Comparison of ENCODE assay signal across 16 mouse cellular contexts in the genomic region with DNA sequence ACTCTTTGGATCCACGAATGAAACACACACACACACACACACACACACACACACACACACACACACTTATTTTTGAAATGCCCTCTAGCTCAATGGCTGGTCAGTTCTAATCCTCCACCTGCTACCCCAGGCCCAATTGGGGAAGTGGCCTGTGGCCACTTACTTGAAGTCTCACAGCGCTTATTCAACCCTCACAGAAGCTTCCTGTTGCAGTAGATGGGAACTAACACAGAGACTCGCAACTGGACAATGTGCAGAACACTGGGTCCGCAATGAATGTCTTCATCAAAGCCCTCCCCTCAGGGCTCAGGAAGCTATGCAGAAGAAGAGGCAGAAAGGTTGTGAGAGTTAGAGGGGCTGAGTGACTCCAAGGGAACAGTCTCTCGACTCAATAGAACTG.
"Had no signal": no experiment of that assay in that cellular context is flagged by ENCODE, and none has a peak within 500 bp of the region (broad histone marks: within the 10 kb centered on the region; RNA-seq: fewer than 3 reads in every experiment).

No protein-coding gene starts in this region.

- ATAC-seq: midbrain, embryonic 15.5 days had no signal

- H3K4me1 ChIP-seq: neural tube, embryonic 13.5 days had no signal

- H3K36me3 ChIP-seq: limb, embryonic 15.5 days; midbrain, embryonic 15.5 days; neural tube, embryonic 13.5 days had no signal

- H3K4me3 ChIP-seq: layer of hippocampus, adult 2 months; limb, embryonic 15.5 days; megakaryocyte, embryonic 14.5 days; midbrain, embryonic 15.5 days; neural tube, embryonic 13.5 days had no signal

- H3K27me3 ChIP-seq: limb, embryonic 15.5 days; midbrain, embryonic 15.5 days; neural tube, embryonic 13.5 days had no signal

- H3K4me2 ChIP-seq: limb, embryonic 15.5 days; midbrain, embryonic 11.5 days; midbrain, embryonic 15.5 days; neural tube, embryonic 13.5 days had no signal

- DNase-seq: kidney, adult 11 months; kidney, adult 9 months; kidney, postnatal 10 days; kidney, postnatal 4 days; lung, adult 18-20 months; retina, postnatal 1 day; right cerebral cortex, postnatal 4 days; spleen, adult 18-20 months; thymus, adult 18-20 months; thymus, postnatal 25 days had no signal

- H3K9ac ChIP-seq: limb, embryonic 15.5 days; midbrain, embryonic 15.5 days; neural tube, embryonic 13.5 days had no signal

- H3K27ac ChIP-seq: layer of hippocampus, adult 2 months; limb, embryonic 15.5 days; midbrain, embryonic 15.5 days; neural tube, embryonic 13.5 days had no signal

- H3K9me3 ChIP-seq: limb, embryonic 15.5 days; midbrain, embryonic 15.5 days; neural tube, embryonic 13.5 days had no signal
